Mouse (Mus musculus): ENCODE measurements at regions not wholly inside any gene's neighbourhood (a gene's known extent, or its start where the extent isn't known, plus 50 kb on each side); places are given as distances from the start of the nearest gene placed in this dataset.
A peak's percentile ranks its signal among the peaks of the same experiment; 100 is the strongest.

GRCm38 (mm10) chr11:45645815-45646214, 206.0 kb upstream of the Clint1 start:
- peak; percentile 38 for DNase-seq (ENCODE audit: low read depth)

GRCm38 (mm10) chr11:45647888-45648287, 204.0 kb upstream of the Clint1 start:
- peak; percentile 37 for DNase-seq (ENCODE audit: low read depth)

DNA sequence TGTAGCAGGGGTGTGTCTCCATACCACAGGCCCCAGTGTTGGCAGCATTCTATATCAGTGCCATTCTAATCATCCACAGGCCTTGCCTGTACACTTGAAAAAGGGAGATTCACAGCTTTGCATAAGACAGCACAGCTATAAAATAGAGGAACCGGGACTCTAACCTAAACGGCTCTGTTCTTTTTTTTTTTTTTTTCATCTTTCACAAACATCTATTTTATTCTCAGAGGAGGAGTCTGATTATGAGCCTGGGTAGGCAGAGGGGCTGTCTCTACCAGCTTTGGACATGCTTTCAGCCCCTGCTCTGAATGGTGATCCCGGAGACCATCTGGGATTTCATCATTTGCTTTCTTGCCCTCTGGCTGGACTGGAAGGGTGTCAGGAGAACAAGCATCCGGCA, 195.6 kb upstream of the Clint1 start:
- no peak for DNase-seq (ENCODE audit: low read depth)

- DNase-seq (ENCODE audit: low read depth) = no peak
Observed at GRCm38 (mm10) chr11:45670156-45670830, 181.6 kb upstream of the Clint1 start.

GRCm38 (mm10) chr11:45678666-45679292, 173.1 kb upstream of the Clint1 start:
- peak; percentile 65 for DNase-seq (ENCODE audit: low read depth)

DNA sequence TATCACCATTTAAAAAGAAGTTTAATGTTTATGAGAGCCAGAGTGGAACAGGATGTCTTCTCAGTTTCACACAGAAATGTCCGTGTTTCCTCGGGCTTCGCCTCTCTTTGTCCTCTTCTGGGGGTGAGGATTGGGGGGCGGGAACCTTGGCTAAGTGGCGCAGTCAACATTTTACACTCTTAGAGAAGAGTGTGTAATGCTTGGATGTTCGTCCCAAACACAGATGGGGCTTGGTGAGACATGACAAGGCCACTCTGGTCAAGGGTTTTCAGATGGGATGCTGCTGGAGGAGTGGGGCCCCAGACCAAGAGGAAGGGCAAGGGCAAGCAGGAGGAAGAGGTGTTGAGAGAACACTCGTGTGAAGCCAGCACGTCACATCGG, 172.6 kb upstream of the Clint1 start:
- DNase-seq (ENCODE audit: low read depth) = no peak

- no peak for DNase-seq (ENCODE audit: low read depth)
Observed at GRCm38 (mm10) chr11:45685571-45685970, 166.3 kb upstream of the Clint1 start.

- DNase-seq (ENCODE audit: low read depth) = no peak
Observed at GRCm38 (mm10) chr11:45693206-45693605, 158.6 kb upstream of the Clint1 start.

GRCm38 (mm10) chr11:45701506-45701905, 150.3 kb upstream of the Clint1 start:
- no peak for DNase-seq (ENCODE audit: low read depth)

GRCm38 (mm10) chr11:45702916-45703315, 148.9 kb upstream of the Clint1 start:
- DNase-seq (ENCODE audit: low read depth) = no peak

DNA sequence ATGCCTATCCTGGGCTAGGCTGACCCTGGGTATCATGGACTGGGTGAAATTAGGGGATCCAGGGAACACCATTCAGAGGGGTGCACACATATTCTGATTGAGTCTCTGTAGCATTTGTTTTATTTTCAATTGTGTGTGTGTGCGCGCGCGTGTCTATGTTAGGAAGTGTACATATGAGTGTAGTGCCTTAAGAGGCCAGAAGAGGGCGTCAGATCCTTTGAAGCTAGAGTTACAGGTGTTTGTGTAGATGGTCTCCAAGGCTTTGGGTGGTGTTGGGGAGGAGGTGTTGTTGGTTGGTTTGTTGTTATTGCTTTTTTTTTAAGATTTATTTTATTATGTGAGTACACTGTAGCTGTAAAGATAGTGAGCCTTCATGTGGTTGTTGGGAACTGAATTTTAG, 147.4 kb upstream of the Clint1 start:
- peak; percentile 2 for DNase-seq (ENCODE audit: low read depth)

- DNase-seq (ENCODE audit: low read depth) = no peak
Observed at GRCm38 (mm10) chr11:45718630-45719029, 133.2 kb upstream of the Clint1 start.

- DNase-seq (ENCODE audit: low read depth) = no peak
Observed at GRCm38 (mm10) chr11:45719821-45720220, 132.0 kb upstream of the Clint1 start.

DNA sequence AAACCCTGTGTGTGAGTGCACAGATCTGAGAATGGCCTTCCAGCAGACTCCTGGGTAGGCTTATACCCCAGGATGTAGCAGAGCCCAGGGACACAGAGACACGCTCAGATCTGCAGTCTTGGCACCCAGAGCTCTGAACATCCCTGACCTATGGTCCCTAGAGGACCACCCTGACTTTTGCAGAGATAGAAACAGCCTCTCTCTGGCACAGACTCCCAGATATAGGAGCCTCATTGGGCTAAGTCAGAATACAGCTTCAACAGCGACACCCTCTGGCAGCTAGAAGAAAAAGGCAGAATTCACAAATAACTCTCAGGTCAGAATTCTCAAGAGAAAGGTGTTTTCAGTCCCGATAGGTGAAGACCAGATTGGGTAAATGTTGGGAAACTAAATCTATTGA, 115.3 kb upstream of the Clint1 start:
- DNase-seq (ENCODE audit: low read depth) = peak; percentile 19

DNA sequence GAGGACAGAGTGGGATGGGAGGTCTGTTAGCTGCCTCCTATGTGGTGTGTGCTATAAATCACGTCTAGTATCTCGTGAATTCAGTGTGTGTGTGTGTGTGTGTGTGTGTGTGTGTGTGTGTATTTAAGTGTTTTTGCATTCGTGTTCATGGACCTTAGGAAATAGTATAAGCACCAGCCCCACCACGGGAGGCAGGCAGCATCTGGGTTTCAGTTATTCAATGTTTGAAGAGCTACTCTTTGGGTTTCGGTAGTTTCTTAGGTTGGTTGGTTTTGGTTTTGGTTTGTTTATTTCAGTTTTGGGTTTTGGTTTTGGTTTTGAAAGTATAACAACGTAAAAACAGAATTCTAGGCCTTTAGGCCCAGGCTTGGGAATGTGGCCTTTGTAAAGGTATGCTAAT, 113.5 kb upstream of the Clint1 start:
- no peak for DNase-seq (ENCODE audit: low read depth)

DNA sequence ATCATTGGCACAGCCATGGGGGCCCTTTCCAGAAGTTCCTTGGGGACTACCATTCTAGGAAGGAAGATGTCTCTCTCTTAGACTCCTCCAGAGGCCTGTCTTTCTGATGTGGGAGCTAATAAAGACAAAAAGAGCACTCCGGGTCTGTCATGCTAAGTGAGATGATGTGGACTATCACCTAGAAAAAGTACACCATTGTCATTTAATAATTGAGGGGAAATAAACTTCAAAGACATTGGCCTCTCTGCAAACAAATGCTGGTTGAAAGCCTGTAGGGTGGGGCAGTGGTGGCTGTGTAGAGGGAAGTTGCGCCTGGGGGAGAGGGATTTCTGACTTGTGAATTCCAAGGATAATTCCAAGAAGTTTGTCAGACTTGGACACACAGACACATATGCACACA, 105.9 kb upstream of the Clint1 start:
- no peak for DNase-seq (ENCODE audit: low read depth)

DNA sequence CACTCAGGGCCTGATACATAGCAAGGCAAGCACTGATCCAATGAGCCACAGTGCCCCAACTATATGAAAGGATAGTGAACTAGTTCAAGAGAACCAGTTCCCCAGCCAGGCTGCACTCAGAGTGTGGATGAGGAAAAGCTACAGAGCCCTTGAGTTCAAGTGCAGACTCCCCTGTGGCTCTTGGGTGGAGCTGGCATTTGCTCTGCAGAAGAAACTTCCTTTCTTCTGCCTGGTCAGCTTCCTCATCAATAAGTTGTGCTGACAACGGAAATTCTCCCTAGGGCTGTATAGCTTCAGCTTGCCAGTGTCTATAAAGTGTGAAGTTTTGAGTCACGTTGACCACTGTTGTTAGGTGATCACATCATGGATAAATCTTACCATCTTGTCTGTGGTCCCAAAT, 101.6 kb upstream of the Clint1 start:
- DNase-seq (ENCODE audit: low read depth) = no peak

GRCm38 (mm10) chr11:45752237-45752636, 99.6 kb upstream of the Clint1 start:
- peak; percentile 68 for DNase-seq (ENCODE audit: low read depth)

DNA sequence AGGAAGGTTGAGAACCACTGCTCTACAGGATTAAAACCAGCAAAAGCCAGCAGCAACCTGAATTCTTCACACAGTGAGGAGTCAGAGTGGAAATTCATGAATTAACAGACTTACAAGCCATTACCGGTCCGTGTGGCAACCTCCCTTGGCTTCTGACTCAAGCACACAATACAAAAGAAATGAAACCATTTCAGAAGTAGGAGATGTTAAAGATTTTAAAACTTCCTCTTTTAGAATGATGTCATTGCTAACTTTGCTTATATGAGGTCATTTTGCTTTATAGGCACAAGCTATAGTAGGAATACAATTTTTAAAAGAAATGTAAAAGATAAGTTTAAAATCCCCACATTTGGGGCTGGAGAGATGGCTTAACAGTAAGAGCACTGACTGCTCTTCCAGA, 99.1 kb upstream of the Clint1 start:
- DNase-seq (ENCODE audit: low read depth) = peak; percentile 49

GRCm38 (mm10) chr11:45767081-45767480, 84.8 kb upstream of the Clint1 start:
- DNase-seq (ENCODE audit: low read depth) = no peak

- DNase-seq (ENCODE audit: low read depth) = peak; percentile 46
Observed at GRCm38 (mm10) chr11:45782435-45782834, 69.4 kb upstream of the Clint1 start.

DNA sequence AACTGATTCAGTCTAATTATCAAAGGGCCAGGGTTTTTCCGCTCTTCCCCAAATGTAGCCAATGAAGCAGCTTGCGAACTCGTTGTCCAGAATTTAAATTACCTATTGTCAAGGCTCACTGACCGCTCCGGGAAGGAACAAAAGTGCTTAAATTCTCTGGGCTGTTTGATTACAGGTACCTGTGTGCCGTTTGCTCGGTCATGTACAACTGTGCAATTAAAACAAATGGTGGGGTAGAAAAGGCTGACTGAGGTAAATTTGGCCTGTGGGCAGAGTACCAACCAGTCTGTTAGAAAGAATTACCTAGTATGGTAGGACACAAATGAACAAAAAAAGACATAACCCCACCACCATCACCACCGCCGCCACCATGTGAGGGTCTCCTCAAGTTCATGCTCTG, 66.0 kb upstream of the Clint1 start:
- DNase-seq (ENCODE audit: low read depth) = no peak

DNA sequence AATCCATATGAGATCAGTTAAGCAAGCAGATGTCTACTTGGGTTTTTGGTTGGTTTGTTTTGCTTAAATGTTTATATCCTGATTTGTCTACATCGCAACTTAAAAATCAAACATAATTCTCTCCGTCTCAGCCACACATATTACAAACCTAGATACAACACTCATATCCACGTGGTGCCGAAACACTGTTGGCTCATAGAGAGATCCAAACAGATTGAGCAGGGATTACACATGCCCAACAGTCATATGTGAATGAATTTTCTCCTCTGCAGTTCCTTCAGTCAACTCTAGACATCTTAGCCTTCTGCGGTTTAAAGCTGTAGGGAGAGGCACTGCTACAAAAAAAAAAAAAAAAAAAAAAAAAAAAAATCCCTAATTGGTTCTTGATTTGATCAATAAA, 64.4 kb upstream of the Clint1 start:
- no peak for DNase-seq (ENCODE audit: low read depth)

DNA sequence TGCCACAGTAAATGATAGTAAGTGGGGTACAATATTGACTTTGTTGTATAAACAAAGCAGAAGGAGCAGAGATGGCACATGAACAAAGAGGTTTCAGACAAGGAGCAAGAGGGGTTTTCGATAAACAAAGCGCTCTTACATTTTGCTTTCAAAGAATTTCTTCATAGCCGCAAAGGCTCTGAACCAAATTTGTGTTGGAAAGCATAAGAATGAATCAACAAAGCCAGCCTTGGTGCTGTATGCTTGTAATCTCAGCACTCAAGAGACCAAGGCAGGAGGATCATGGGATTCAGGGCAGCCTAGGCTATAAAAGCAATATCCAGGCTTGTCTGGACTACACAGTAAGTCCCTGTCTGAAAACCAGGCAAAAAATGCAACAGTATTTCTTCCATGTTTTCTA, 62.0 kb upstream of the Clint1 start:
- no peak for DNase-seq (ENCODE audit: low read depth)
